Mouse (Mus musculus) heart, embryonic 11.5 days (tissue): ENCODE data around the gene Rag2. TPM values are rescaled to one million over a fixed set of nuclear protein-coding genes. Genes with fewer than 3 reads are reported as not detected.

Source experiments
- ATAC-seq: fragments of 200-750 bp; cut with Nextera tagmentation; replicated peaks from 2 replicates; pipeline ENCODE4 v1.8.0; 2017; ENCODE audit warnings: moderate library complexity; ENCODE audit not compliant: insufficient number of reproducible peaks, low FRiP score, low TSS enrichment
- H3K27ac ChIP-seq: fragments of 300-500 bp; sonication (generic); 2 replicates; pipeline ENCODE4 v1.5.1; 2014; ENCODE audit warnings: mild to moderate bottlenecking, low read depth, low read length
- H3K27me3 ChIP-seq: fragments of 300-500 bp; sonication (generic); 2 replicates; pipeline ENCODE4 v1.6.1; 2014; ENCODE audit warnings: mild to moderate bottlenecking, low read length, mixed read lengths; ENCODE audit not compliant: control insufficient read depth, insufficient read depth
- H3K36me3 ChIP-seq: fragments of 300-500 bp; sonication (generic); 2 replicates; pipeline ENCODE4 v1.6.1; 2014; ENCODE audit warnings: mild to moderate bottlenecking, low read length, moderate library complexity, mixed read lengths; ENCODE audit not compliant: control insufficient read depth, insufficient read depth
- H3K4me1 ChIP-seq: fragments of 300-500 bp; sonication (generic); 2 replicates; pipeline ENCODE4 v1.6.1; 2014; ENCODE audit warnings: low read length; ENCODE audit not compliant: control insufficient read depth, insufficient read depth
- H3K4me2 ChIP-seq: fragments of 300-500 bp; sonication (generic); 2 replicates; pipeline ENCODE4 v1.6.1; 2014; ENCODE audit warnings: mild to moderate bottlenecking, moderate library complexity
- H3K4me3 ChIP-seq: fragments of 300-500 bp; sonication (generic); 2 replicates; pipeline ENCODE4 v1.5.1; 2014; ENCODE audit warnings: low read depth, low read length
- H3K9ac ChIP-seq: fragments of 300-500 bp; sonication (generic); 2 replicates; pipeline ENCODE4 v1.6.1; 2014; ENCODE audit warnings: mild to moderate bottlenecking, low read depth, low read length, moderate library complexity
- H3K9me3 ChIP-seq: fragments of 300-500 bp; sonication (generic); replicated peaks from 2 replicates; pipeline ENCODE4 v1.6.1; 2016; ENCODE audit warnings: low read length; ENCODE audit not compliant: control insufficient read depth
- WGBS: fragments of 180-500 bp; shearing (Covaris S2); extraction: QIAGEN DNeasy Blood & Tissue Kit; methylation state at CpG from one replicate; pipeline ENCODE4 v1.1.7; 2014; ENCODE audit not compliant: insufficient replicate concordance; 5-methylcytosine and 5-hydroxymethylcytosine counted together
- polyA plus RNA-seq: library from polyadenylated mRNA; unstranded; fragments of >200 nt; fragmentation: Nextera tagmentation; extraction: Ambion mirVana; gene quantifications from 2 replicates; pipeline ENCODE4 v1.2.1, GENCODE M21; 2014

Gene Rag2
- polyA plus RNA-seq, 1 experiment from 2014 or later: not detected

- no peak overlapping the region for H3K4me2 ChIP-seq
- no peak overlapping the region for H3K9ac ChIP-seq
- 86% methylated on average over 5 of the region's 5 CpGs for WGBS
- H3K27me3 ChIP-seq: no peaks in the 10 kb centered on the region
- H3K4me1 ChIP-seq: no peaks in the 10 kb centered on the region
- H3K27ac ChIP-seq: no peak overlapping the region
- no peaks in the 10 kb centered on the region for H3K36me3 ChIP-seq
- no peak overlapping the region for H3K4me3 ChIP-seq
- H3K9me3 ChIP-seq: no peaks in the 10 kb centered on the region
- no peak for ATAC-seq
These were observed 29.8 kb upstream of the Rag2 start for GRCm38 (mm10) chr2:101594681-101595080.

DNA sequence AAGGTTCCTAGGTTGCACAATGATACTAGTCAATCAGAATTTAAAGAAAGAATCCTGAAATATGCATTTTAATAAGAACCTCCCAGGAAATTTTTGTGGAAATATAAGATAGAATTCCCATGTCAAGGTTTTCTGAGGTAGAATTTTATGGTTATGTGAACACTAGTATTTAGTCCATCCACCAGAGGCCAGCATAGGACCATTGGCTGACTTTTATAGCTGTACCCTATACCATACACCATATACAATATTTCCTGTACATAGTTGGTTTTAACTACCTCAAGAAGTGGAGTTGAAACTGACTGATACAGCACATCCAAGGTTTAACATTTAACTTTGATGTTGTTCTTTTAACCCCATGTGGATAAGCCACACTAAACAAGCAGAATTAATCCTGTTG, 27.3 kb upstream of the Rag2 start:
- H3K36me3 ChIP-seq: no peaks in the 10 kb centered on the region
- no peak for ATAC-seq
- no peaks in the 10 kb centered on the region for H3K9me3 ChIP-seq
- H3K4me1 ChIP-seq: no peaks in the 10 kb centered on the region
- no peak overlapping the region for H3K27ac ChIP-seq
- H3K27me3 ChIP-seq: no peaks in the 10 kb centered on the region
- no peak overlapping the region for H3K9ac ChIP-seq
- no peak overlapping the region for H3K4me3 ChIP-seq
- no peak overlapping the region for H3K4me2 ChIP-seq

GRCm38 (mm10) chr2:101598190-101599181, 26.0 kb upstream of the Rag2 start:
- Histone ChIP-seq H3K4me2 (no peak overlapping the region), H3K9me3 (no peaks in the 10 kb centered on the region), H3K36me3 (no peaks in the 10 kb centered on the region), H3K27me3 (no peaks in the 10 kb centered on the region), H3K27ac (no peak overlapping the region), H3K4me3 (no peak overlapping the region), H3K4me1 (no peaks in the 10 kb centered on the region), H3K9ac (no peak overlapping the region)
- ATAC-seq: no peak
- WGBS: 78% methylated on average over 13 of the region's 13 CpGs

GRCm38 (mm10) chr2:101600703-101601102, 23.8 kb upstream of the Rag2 start:
- no peak overlapping the region for H3K4me3 ChIP-seq
- no peak overlapping the region for H3K9ac ChIP-seq
- H3K27me3 ChIP-seq: no peaks in the 10 kb centered on the region
- H3K4me1 ChIP-seq: no peaks in the 10 kb centered on the region
- ATAC-seq: no peak
- no peak overlapping the region for H3K4me2 ChIP-seq
- 53% methylated on average over 8 of the region's 8 CpGs for WGBS
- no peaks in the 10 kb centered on the region for H3K36me3 ChIP-seq
- no peaks in the 10 kb centered on the region for H3K9me3 ChIP-seq
- H3K27ac ChIP-seq: no peak overlapping the region

DNA sequence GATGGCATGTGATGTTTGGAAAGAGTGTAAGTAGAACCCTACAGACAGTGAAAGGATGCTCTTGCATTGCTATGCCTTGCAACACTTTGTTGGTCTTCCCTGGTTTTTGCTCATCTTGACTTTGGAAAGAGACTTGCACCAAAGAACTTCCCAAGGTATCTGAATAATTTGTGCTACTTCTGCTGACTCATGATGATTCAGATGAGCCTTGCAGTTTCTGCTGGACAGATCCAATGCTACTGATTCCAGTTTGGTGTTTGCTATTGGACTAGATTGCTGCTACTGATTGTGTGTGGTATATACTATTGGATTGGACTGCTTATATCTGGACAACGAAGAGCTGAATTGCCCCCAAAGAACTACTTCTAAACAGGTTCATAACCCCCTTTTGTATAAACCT, 21.4 kb upstream of the Rag2 start:
- no peak overlapping the region for H3K27ac ChIP-seq
- no peak overlapping the region for H3K9ac ChIP-seq
- H3K36me3 ChIP-seq: no peaks in the 10 kb centered on the region
- H3K4me2 ChIP-seq: no peak overlapping the region
- H3K4me1 ChIP-seq: no peaks in the 10 kb centered on the region
- H3K9me3 ChIP-seq: no peaks in the 10 kb centered on the region
- H3K4me3 ChIP-seq: no peak overlapping the region
- WGBS: 85% methylated on average over 1 of the region's 1 CpGs
- no peak for ATAC-seq
- H3K27me3 ChIP-seq: no peaks in the 10 kb centered on the region

- Histone ChIP-seq H3K4me1 (no peaks in the 10 kb centered on the region), H3K4me2 (peak overlapping the region; percentile 29), H3K9me3 (no peaks in the 10 kb centered on the region), H3K36me3 (no peaks in the 10 kb centered on the region), H3K27me3 (no peaks in the 10 kb centered on the region), H3K27ac (peak overlapping the region; percentile 64), H3K4me3 (no peak overlapping the region), H3K9ac (no peak overlapping the region)
- 41% methylated on average over 7 of the region's 7 CpGs for WGBS
- peak; percentile 42; the same call in 1 of the 2 replicates for ATAC-seq
These were observed 16.2 kb upstream of the Rag2 start for GRCm38 (mm10) chr2:101608232-101608894.

DNA sequence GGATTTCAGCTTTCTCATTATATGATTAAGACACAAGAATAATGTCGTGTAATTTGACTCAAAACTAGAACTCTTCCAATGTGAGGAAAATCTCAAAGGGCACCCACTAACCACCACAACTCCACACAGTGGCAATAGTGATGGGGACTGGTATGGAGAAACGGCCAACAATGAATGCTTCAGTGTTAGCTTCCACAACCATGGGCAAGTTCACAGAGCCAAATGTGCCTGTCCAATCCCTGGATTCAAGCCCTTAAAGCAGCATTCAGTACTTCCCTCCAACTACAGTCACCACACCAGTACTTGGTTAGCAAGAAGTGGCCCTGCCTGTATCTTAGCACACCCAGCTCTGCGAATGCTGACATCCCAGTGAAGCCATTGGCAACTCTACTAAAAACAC, 13.7 kb upstream of the Rag2 start:
- Histone ChIP-seq H3K9me3 (no peaks in the 10 kb centered on the region), H3K27me3 (no peaks in the 10 kb centered on the region), H3K4me2 (no peak overlapping the region), H3K9ac (no peak overlapping the region), H3K4me1 (peaks cover 1% of the 10 kb centered on the region; the same call in 1 of the 2 replicates), H3K27ac (no peak overlapping the region), H3K4me3 (no peak overlapping the region), H3K36me3 (no peaks in the 10 kb centered on the region)
- ATAC-seq: no peak
- 85% methylated on average over 3 of the region's 3 CpGs for WGBS

DNA sequence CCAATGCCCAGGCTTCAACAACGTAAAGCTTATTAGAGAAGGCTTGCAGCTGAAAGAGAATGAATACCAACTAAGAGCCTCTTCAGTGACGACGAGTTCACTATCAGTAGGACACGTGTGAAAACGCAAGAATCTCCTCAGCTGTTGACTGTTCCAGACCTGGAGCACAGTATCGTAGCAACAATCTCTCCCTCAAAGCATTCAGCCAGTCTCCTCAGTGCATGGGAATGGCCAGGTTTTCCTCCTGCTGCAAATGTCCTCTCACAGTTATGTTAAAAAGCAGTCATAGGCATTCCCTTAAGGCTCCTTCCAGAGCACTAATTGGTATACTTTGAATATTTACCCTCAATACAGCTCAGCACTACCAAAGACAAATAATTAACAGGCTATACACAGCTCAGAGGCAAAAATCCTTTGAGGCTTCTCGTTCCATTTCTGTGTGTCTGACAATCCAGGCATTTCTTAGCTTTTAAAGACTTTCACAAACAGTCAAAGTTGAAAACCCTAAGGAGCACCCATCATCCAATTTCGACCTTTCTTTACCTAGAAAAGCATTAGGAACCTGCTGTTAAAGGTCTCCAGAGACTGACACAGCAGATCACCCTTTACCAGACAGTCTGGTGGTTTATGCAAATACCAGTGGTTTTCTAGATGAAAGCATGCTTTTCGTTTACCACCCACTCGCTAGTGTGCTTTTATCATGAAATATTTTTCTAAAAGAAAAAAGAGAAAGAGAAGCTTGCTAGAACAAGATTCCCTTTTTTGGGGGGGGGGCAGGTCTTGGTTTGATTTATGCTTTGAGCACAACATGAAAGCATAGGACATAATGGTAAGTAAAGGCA, 8.8 kb upstream of the Rag2 start:
- Histone ChIP-seq H3K36me3 (no peaks in the 10 kb centered on the region), H3K4me1 (peaks cover 5% of the 10 kb centered on the region; the same call in 1 of the 2 replicates), H3K27ac (no peak overlapping the region), H3K4me3 (no peak overlapping the region), H3K27me3 (no peaks in the 10 kb centered on the region), H3K4me2 (no peak overlapping the region), H3K9me3 (no peaks in the 10 kb centered on the region), H3K9ac (no peak overlapping the region)
- ATAC-seq: no peak
- 58% methylated on average over 10 of the region's 10 CpGs for WGBS
